Mouse (Mus musculus): ENCODE results near the gene Camk1.

- TF ChIP-seq HCFC1 (IDR thresholded peaks at IDR 0.05; ENCODE audit: low read depth, low read length) = no peak
- TF ChIP-seq E2F4 (IDR thresholded peaks at IDR 0.05; ENCODE audit: insufficient replicate concordance, low read depth, low read length) = no peak
- TF ChIP-seq POLR2A (IDR thresholded peaks at IDR 0.05; ENCODE audit: low read depth, low read length) = no peak
- TF ChIP-seq ETS1 (conservative IDR thresholded peaks at IDR 0.05; ENCODE audit: low read depth, low read length) = no peak
- TF ChIP-seq UBTF (IDR thresholded peaks at IDR 0.05; ENCODE audit: low read depth, low read length) = no peak
- TF ChIP-seq MYC (IDR thresholded peaks at IDR 0.05; ENCODE audit: low read depth, low read length) = no peak
- no peak for TF ChIP-seq GABPA (IDR thresholded peaks at IDR 0.05; ENCODE audit: insufficient replicate concordance, low read depth, low read length)
- no peak for TF ChIP-seq SMC3 (IDR thresholded peaks at IDR 0.05; ENCODE audit: low read depth, low read length)
- TF ChIP-seq NRF1 (IDR thresholded peaks at IDR 0.05; ENCODE audit: low read depth, low read length) = no peak
- no peak for TF ChIP-seq CTCF (conservative IDR thresholded peaks at IDR 0.05 in 1 of 2, IDR thresholded peaks at IDR 0.05 in 1 of 2; ENCODE audit: low read depth in 2 of 2, low read length in 2 of 2)
- no peak for TF ChIP-seq NELFE (IDR thresholded peaks at IDR 0.05; ENCODE audit: low read depth, low read length)
- TF ChIP-seq EP300 (IDR thresholded peaks at IDR 0.05; ENCODE audit: low read length) = no peak
- TF ChIP-seq TCF12 (IDR thresholded peaks at IDR 0.05; ENCODE audit: low read depth, low read length) = no peak
These were observed 54.4 kb downstream of the Camk1 start for GRCm38 (mm10) chr6:113289346-113289745.
